Mouse (Mus musculus) G1E (cell line): Measurements from ENCODE around the gene Igfbp4. TPM values are rescaled to one million over a fixed set of nuclear protein-coding genes. Genes with fewer than 3 reads are reported as not detected.

ENCODE experiments used
- ATAC-seq: 2 replicates; pipeline ENCODE4 v1.8.0; 2016; ENCODE audit warnings: mild to moderate bottlenecking; ENCODE audit not compliant: insufficient number of reproducible peaks, poor library complexity, low FRiP score, severe bottlenecking; ENCODE audit errors: extremely low read depth
- DNase-seq: peaks from one replicate; pipeline ENCODE4 v3.0.0; 2012; ENCODE audit warnings: low spot score
- H3K27me3 ChIP-seq: 2 replicates; pipeline ENCODE4 v1.6.1; 2012; ENCODE audit warnings: mild to moderate bottlenecking, low read length, inconsistent platforms; ENCODE audit not compliant: insufficient read depth
- H3K36me3 ChIP-seq: replicated peaks from 2 replicates; pipeline ENCODE3; 2012; ENCODE audit warnings: mild to moderate bottlenecking, inconsistent platforms
- H3K4me1 ChIP-seq: 2 replicates; pipeline ENCODE4 v1.6.1; 2012; ENCODE audit warnings: low read depth, low read length, inconsistent platforms, mixed read lengths; ENCODE audit not compliant: insufficient read depth
- H3K4me3 ChIP-seq: 2 replicates; pipeline ENCODE4 v1.5.1; 2012; ENCODE audit warnings: low read depth, mild to moderate bottlenecking, inconsistent platforms, low read length, moderate library complexity, mixed read lengths
- H3K9me3 ChIP-seq: replicated peaks from 2 replicates; pipeline ENCODE4 v1.6.1; 2012; ENCODE audit warnings: inconsistent platforms
- CTCF ChIP-seq: IDR thresholded peaks from 2 replicates; pipeline ENCODE4 v1.5.1; 2012; ENCODE audit warnings: low read depth, low read length, inconsistent platforms, mixed read lengths
- GATA1 ChIP-seq: IDR thresholded peaks from 2 replicates; pipeline ENCODE4 v1.6.1; 2012; ENCODE audit warnings: borderline replicate concordance, low read length, inconsistent platforms, mixed read lengths
- GATA2 ChIP-seq: IDR thresholded peaks from 2 replicates; pipeline ENCODE4 v1.6.1; 2012; ENCODE audit warnings: low read depth, low read length, inconsistent platforms, borderline replicate concordance
- POLR2AphosphoS5 ChIP-seq: IDR thresholded peaks from 2 replicates; pipeline ENCODE4 v1.6.1; 2012; ENCODE audit warnings: low read depth, low read length, inconsistent platforms; ENCODE audit not compliant: insufficient replicate concordance
- TAL1 ChIP-seq: conservative IDR thresholded peaks from 2 replicates; pipeline ENCODE4 v1.6.1; 2012; ENCODE audit warnings: low read depth, low read length, inconsistent platforms, mixed read lengths
- polyA plus RNA-seq: library from polyadenylated mRNA; stranded (reverse); fragments of >175 nt; gene quantifications from 2 replicates; pipeline ENCODE4 v1.2.3, GENCODE M21; 2012
- total RNA-seq, 2 experiments: library from RNA; stranded (forward) in 1 of 2; stranded (reverse) in 1 of 2; fragments of 200-1000 nt in 1 of 2; fragments of >200 nt in 1 of 2; fragmentation: Nextera tagmentation in 1 of 2; gene quantifications; 2 replicates each; pipeline ENCODE4 v1.2.3; 2014 to 2017

Gene Igfbp4
- total and polyA plus RNA-seq, 3 experiments: 0.98 to 2.2 TPM; not detected in 1

DNA sequence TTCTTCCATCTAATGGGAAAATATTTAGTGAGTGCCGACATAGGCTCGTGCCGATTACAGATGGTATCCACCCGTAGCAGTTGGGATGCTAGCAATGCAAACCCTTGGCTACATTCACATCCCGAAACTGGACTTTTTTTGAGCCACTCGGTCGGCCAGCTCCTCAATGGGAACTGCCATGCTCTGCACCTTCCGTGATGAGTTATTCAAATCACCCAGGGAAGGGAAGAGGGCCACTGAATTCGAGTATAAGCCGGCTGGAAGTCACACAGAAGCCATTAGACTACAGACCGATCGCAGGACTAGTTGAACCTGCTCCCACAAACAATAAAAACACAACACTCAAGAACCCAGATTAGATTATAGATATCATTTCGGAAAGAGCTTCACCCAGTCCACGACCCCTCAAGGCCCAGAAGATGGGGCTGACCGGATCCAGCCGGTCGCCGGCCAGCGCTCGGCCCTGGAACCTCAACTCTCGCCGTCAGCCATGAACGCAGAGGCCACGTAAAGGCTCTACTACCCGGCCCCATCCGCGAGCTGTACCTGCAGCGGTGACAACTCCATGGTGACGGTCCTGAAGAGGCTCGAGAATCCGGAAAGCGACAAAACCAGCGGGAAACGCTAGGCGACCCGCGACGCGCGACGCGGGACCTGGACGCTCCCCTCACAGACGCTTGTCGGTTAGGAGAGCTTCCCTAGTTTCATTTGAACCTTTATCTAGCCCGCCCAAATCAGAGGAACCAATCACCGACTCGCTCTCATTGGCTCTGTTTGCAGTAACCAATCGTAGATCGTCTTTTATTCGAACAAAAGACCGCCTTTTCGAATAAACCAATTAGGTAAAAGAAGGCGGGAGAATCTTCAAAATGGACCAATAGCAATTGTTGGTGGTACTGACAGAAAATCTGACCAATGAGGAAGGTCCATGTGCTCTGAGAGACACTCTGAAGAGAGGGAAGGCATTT, 17.3 kb upstream of the Igfbp4 start, which contains the start of gene Top2a:
Gene Top2a, minus strand, starts transcription at position 690 of the 968 bp plus-strand sequence.
- ATAC-seq (peak; percentile 90), DNase-seq (peak; percentile 97)
- H3K36me3 ChIP-seq: peaks cover 35% of the 10 kb centered on the region
- H3K27me3 ChIP-seq: peaks cover 7% of the 10 kb centered on the region
- H3K4me3 ChIP-seq: peak within 1 kb of the TSS; percentile 83
- peaks cover 4% of the 10 kb centered on the region; the same call in 1 of the 2 replicates for H3K9me3 ChIP-seq
- H3K4me1 ChIP-seq: peaks cover 34% of the 10 kb centered on the region
- TF ChIP-seq CTCF (no peak), POLR2AphosphoS5 (peak; percentile 54; the same call in 1 of the 2 replicates)

DNA sequence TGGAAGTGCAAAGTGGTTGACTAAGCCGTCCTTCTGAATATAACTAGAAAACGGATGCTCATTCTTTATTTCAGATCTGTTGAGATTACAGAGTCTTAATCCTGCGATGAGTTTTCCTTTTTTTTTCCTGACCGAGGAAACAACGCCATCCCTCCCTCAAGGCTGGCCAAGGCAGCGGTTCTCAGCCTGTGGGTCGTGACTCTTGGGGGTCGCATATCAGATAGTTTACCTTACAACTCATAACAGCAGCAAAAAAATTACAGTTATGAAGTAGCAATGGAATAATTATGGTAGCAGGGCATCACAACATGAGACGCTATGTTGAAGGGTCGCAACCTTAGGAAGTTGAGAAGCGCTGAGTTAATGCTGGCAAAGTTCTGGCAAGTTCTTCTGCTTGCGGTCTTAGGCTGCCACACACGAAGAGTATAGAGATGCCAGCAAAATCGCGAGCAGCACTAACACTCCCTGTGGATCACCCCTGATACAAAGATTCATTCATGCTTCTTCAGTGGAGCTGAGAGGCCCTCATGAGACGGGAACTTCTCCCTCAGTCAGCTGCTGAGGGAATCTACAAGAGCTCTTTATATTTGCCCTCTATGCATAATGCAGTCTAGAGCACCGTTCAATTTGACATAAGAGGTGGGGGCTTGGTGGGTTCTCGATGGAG, 16.4 kb upstream of the Igfbp4 start:
- peaks cover 27% of the 10 kb centered on the region for H3K36me3 ChIP-seq
- TF ChIP-seq GATA1: no peak
- TF ChIP-seq POLR2AphosphoS5: no peak
- no peak for TF ChIP-seq CTCF
- TF ChIP-seq TAL1: no peak
- TF ChIP-seq GATA2: no peak
- peaks cover 32% of the 10 kb centered on the region for H3K4me1 ChIP-seq
- ATAC-seq: no peak
- peaks cover 14% of the 10 kb centered on the region for H3K27me3 ChIP-seq
- H3K4me3 ChIP-seq: peak overlapping the region; percentile 4; the same call in 1 of the 2 replicates
- DNase-seq: no peak
- peaks cover 4% of the 10 kb centered on the region; the same call in 1 of the 2 replicates for H3K9me3 ChIP-seq

DNA sequence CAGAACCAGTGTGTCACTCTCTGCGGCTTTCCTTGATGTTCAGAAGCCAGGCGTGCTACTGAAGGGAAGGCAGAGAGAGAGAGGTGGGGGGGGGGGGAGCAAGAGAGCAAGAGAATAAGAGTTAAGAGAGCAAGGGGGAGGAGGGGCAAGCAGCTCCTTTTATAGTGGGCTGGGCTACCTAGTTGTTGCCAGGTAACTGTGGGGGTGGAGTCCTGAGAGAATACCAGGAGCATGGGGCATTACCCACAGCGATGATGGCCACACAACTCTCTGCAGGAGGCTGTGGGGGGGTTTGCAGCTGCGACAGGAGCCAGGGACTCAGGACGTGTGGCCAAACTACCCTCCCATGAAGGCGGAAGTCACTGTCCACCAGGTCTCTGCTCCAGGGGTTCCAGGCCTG, 15.2 kb upstream of the Igfbp4 start:
- H3K4me1 ChIP-seq: peaks cover 27% of the 10 kb centered on the region
- peaks cover 22% of the 10 kb centered on the region for H3K27me3 ChIP-seq
- ATAC-seq (no peak), DNase-seq (no peak)
- H3K9me3 ChIP-seq: peaks cover 4% of the 10 kb centered on the region; the same call in 1 of the 2 replicates
- TF ChIP-seq GATA1: no peak
- TF ChIP-seq GATA2: no peak
- no peak for TF ChIP-seq TAL1
- TF ChIP-seq CTCF: no peak
- TF ChIP-seq POLR2AphosphoS5: no peak
- H3K4me3 ChIP-seq: no peak overlapping the region
- peaks cover 17% of the 10 kb centered on the region for H3K36me3 ChIP-seq

DNA sequence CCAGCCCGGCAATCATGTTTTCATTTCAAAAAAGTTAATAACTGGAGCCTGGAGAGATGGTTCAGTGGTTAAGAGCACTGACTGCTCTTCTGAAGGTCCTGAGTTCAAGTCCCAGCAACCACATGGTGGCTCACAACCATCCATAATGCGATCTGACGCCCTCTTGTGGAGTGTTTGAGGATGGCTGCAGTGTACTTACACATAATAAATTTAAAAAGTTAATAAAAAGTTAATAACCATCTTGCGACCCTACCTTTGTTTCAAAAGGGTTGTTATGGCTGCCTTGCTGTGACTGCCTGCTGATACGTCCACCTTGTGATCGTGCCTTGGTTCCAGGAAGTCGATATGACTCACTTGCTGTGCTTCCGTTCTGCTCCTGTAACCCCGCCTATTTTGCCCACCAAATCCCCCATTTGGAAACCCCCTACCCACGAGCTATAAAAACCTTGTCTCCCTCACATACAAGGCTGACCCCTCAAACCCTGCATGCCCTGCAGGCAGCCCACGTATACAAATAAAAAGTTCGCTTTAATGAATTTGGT, 14.1 kb upstream of the Igfbp4 start:
- H3K36me3 ChIP-seq: peaks cover 6% of the 10 kb centered on the region
- TF ChIP-seq GATA2 (no peak), TAL1 (no peak), GATA1 (no peak)
- DNase-seq (no peak), ATAC-seq (no peak)
- peaks cover 16% of the 10 kb centered on the region for H3K4me1 ChIP-seq
- H3K27me3 ChIP-seq: peaks cover 28% of the 10 kb centered on the region
- H3K4me3 ChIP-seq: no peak overlapping the region
- peaks cover 4% of the 10 kb centered on the region; the same call in 1 of the 2 replicates for H3K9me3 ChIP-seq

DNA sequence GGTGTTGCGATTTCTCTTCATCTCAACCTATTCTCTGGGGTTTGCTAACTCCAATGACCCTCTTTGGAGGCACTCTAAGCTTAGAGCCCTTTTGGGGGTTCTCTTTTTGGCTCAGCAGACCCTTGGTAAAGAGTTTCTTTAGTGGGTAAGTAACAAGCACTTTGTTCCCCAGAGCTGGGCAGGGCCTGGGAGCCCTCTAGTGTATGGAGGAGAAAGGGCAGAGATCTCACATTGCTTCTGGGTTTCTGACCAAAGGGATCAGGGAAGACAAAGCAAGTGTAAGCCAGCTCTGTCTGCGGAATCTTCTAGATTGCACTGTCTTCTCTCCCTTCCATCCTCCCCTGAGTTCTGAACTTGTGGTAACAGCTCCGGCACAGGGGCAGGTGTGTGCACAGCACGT, 5.7 kb upstream of the Igfbp4 start:
- no peak overlapping the region for H3K4me3 ChIP-seq
- H3K36me3 ChIP-seq: no peaks in the 10 kb centered on the region
- DNase-seq: no peak
- peaks cover 61% of the 10 kb centered on the region for H3K27me3 ChIP-seq
- H3K9me3 ChIP-seq: no peaks in the 10 kb centered on the region
- no peak for ATAC-seq
- TF ChIP-seq TAL1: no peak
- TF ChIP-seq GATA2: no peak
- TF ChIP-seq POLR2AphosphoS5: no peak
- TF ChIP-seq GATA1: no peak
- TF ChIP-seq CTCF: no peak
- H3K4me1 ChIP-seq: peaks cover 25% of the 10 kb centered on the region

DNA sequence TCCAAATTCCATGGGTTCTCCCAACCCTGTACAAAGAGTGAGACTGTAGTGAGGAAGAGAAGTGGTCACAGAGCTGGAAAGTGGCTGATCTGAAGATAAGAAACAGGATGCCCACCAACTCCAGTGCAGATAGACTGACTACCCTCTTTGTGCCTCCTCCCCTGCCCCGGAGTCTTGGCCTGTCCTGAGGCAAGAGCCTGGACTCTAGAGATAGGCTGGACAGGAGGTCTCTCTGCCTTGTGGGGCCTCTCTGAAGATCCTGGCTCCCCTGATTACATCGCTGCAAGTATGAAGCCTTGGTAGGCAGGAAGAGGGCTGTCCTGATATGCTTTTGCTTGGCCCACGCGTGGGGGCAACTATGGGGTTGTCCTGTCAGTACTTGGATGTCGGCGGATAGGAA, 4.8 kb upstream of the Igfbp4 start:
- DNase-seq (no peak), ATAC-seq (peak; percentile 81)
- H3K27me3 ChIP-seq: peaks cover 61% of the 10 kb centered on the region
- peaks cover 34% of the 10 kb centered on the region for H3K4me1 ChIP-seq
- TF ChIP-seq TAL1 (0 out of 2 replicates have a peak, but pooled peaks have one; percentile 10), GATA2 (no peak)
- H3K9me3 ChIP-seq: no peaks in the 10 kb centered on the region; the same call in 1 of the 2 replicates
- H3K36me3 ChIP-seq: no peaks in the 10 kb centered on the region
- H3K4me3 ChIP-seq: no peak overlapping the region
